Mouse (Mus musculus): ENCODE measurements around the gene Atf6b. TPM values are rescaled to one million over a fixed set of nuclear protein-coding genes. Genes with fewer than 3 reads are reported as not detected.

The Atf6b gene
- total and polyA plus RNA-seq, 3 experiments = 15.3 to 25.3 (median 18.4) TPM

GRCm38 (mm10) chr17:34674524-34675204, 27.7 kb downstream of the Atf6b start:
- H3K27ac ChIP-seq = no peak overlapping the region
- peaks cover 18% of the 10 kb centered on the region for H3K27me3 ChIP-seq (ENCODE audit: control insufficient read depth, insufficient read depth, low read length)
- no peaks in the 10 kb centered on the region for H3K36me3 ChIP-seq (ENCODE audit: control insufficient read depth, insufficient read depth, low read length)
- no peak overlapping the region for H3K4me3 ChIP-seq
- DNase-seq = no peak
- no peak for TF ChIP-seq CTCF (IDR thresholded peaks at IDR 0.05)
- no peak for TF ChIP-seq EP300 (IDR thresholded peaks at IDR 0.05; ENCODE audit: insufficient read depth, low read depth, low read length)
- no peak for TF ChIP-seq POLR2A (IDR thresholded peaks at IDR 0.05; ENCODE audit: insufficient read depth, low read depth, low read length)
- H3K4me1 ChIP-seq (ENCODE audit: control insufficient read depth, insufficient read depth, low read length) = peaks cover 2% of the 10 kb centered on the region; the same call in 1 of the 2 replicates
- WGBS = 46% methylated on average over 11 of the region's 11 CpGs
- intact Hi-C loops (cut with DNase I) = no loop called here
- no peak overlapping the region for H3K9ac ChIP-seq (ENCODE audit: low read depth, low read length)
- H3K79me2 ChIP-seq (replicated peaks; ENCODE audit: control insufficient read depth, insufficient read depth, low read length) = no peaks in the 10 kb centered on the region

GRCm38 (mm10) chr17:34675205-34676092, 28.5 kb downstream of the Atf6b start:
- H3K27ac ChIP-seq = no peak overlapping the region
- no peak overlapping the region for H3K4me3 ChIP-seq
- TF ChIP-seq EP300 (IDR thresholded peaks at IDR 0.05; ENCODE audit: insufficient read depth, low read depth, low read length) (no peak), CTCF (IDR thresholded peaks at IDR 0.05) (no peak), POLR2A (IDR thresholded peaks at IDR 0.05; ENCODE audit: insufficient read depth, low read depth, low read length) (no peak)
- H3K4me1 ChIP-seq (ENCODE audit: control insufficient read depth, insufficient read depth, low read length) = peaks cover 2% of the 10 kb centered on the region; the same call in 1 of the 2 replicates
- no peaks in the 10 kb centered on the region for H3K36me3 ChIP-seq (ENCODE audit: control insufficient read depth, insufficient read depth, low read length)
- no peak for DNase-seq
- peaks cover 18% of the 10 kb centered on the region for H3K27me3 ChIP-seq (ENCODE audit: control insufficient read depth, insufficient read depth, low read length)
- H3K9ac ChIP-seq (ENCODE audit: low read depth, low read length) = no peak overlapping the region
- no peaks in the 10 kb centered on the region for H3K79me2 ChIP-seq (replicated peaks; ENCODE audit: control insufficient read depth, insufficient read depth, low read length)
- 53% methylated on average over 13 of the region's 13 CpGs for WGBS
- intact Hi-C loops (cut with DNase I) = no loop called here

GRCm38 (mm10) chr17:34676093-34676460, 29.1 kb downstream of the Atf6b start:
- no peak overlapping the region for H3K27ac ChIP-seq
- no peak for TF ChIP-seq POLR2A (IDR thresholded peaks at IDR 0.05; ENCODE audit: insufficient read depth, low read depth, low read length)
- no peak for TF ChIP-seq EP300 (IDR thresholded peaks at IDR 0.05; ENCODE audit: insufficient read depth, low read depth, low read length)
- no peak for TF ChIP-seq CTCF (IDR thresholded peaks at IDR 0.05)
- DNase-seq = no peak
- H3K4me3 ChIP-seq = no peak overlapping the region
- H3K4me1 ChIP-seq (ENCODE audit: control insufficient read depth, insufficient read depth, low read length) = peaks cover 5% of the 10 kb centered on the region
- H3K79me2 ChIP-seq (replicated peaks; ENCODE audit: control insufficient read depth, insufficient read depth, low read length) = no peaks in the 10 kb centered on the region
- H3K9ac ChIP-seq (ENCODE audit: low read depth, low read length) = no peak overlapping the region
- H3K27me3 ChIP-seq (ENCODE audit: control insufficient read depth, insufficient read depth, low read length) = peaks cover 16% of the 10 kb centered on the region
- intact Hi-C loops (cut with DNase I) = no loop called here
- no peaks in the 10 kb centered on the region for H3K36me3 ChIP-seq (ENCODE audit: control insufficient read depth, insufficient read depth, low read length)
- WGBS = 47% methylated on average over 6 of the region's 6 CpGs

GRCm38 (mm10) chr17:34676671-34677070, 29.7 kb downstream of the Atf6b start:
- Histone ChIP-seq H3K9ac (ENCODE audit: low read depth, low read length) (no peak overlapping the region), H3K27ac (no peak overlapping the region), H3K4me1 (ENCODE audit: control insufficient read depth, insufficient read depth, low read length) (peaks cover 7% of the 10 kb centered on the region), H3K4me3 (no peak overlapping the region), H3K79me2 (replicated peaks; ENCODE audit: control insufficient read depth, insufficient read depth, low read length) (no peaks in the 10 kb centered on the region), H3K27me3 (ENCODE audit: control insufficient read depth, insufficient read depth, low read length) (peaks cover 10% of the 10 kb centered on the region), H3K36me3 (ENCODE audit: control insufficient read depth, insufficient read depth, low read length) (no peaks in the 10 kb centered on the region)
- WGBS = 69% methylated on average over 12 of the region's 12 CpGs
- intact Hi-C loops (cut with DNase I) = no loop called here
- no peak for DNase-seq
- TF ChIP-seq POLR2A (IDR thresholded peaks at IDR 0.05; ENCODE audit: insufficient read depth, low read depth, low read length) (no peak), EP300 (IDR thresholded peaks at IDR 0.05; ENCODE audit: insufficient read depth, low read depth, low read length) (no peak), CTCF (IDR thresholded peaks at IDR 0.05) (no peak)

GRCm38 (mm10) chr17:34680191-34680590, 33.2 kb downstream of the Atf6b start:
- WGBS = 87% methylated on average over 26 of the region's 26 CpGs
- Histone ChIP-seq H3K4me1 (ENCODE audit: control insufficient read depth, insufficient read depth, low read length) (peaks cover 27% of the 10 kb centered on the region), H3K27ac (no peak overlapping the region), H3K9ac (ENCODE audit: low read depth, low read length) (no peak overlapping the region), H3K79me2 (replicated peaks; ENCODE audit: control insufficient read depth, insufficient read depth, low read length) (no peaks in the 10 kb centered on the region), H3K36me3 (ENCODE audit: control insufficient read depth, insufficient read depth, low read length) (no peaks in the 10 kb centered on the region), H3K4me3 (no peak overlapping the region), H3K27me3 (ENCODE audit: control insufficient read depth, insufficient read depth, low read length) (no peaks in the 10 kb centered on the region)
- intact Hi-C loops (cut with DNase I) = loop anchor here (2.0 kb wide), 1 partner anchor 25 kb away; no protein-coding TSS in a partner anchor
- no peak for DNase-seq
- TF ChIP-seq CTCF (IDR thresholded peaks at IDR 0.05) = no peak
- TF ChIP-seq POLR2A (IDR thresholded peaks at IDR 0.05; ENCODE audit: insufficient read depth, low read depth, low read length) = no peak
- TF ChIP-seq EP300 (IDR thresholded peaks at IDR 0.05; ENCODE audit: insufficient read depth, low read depth, low read length) = no peak

All from heart, adult 2 months (tissue).